Mouse (Mus musculus): Measurements from ENCODE around the gene Pou4f2.

DNA sequence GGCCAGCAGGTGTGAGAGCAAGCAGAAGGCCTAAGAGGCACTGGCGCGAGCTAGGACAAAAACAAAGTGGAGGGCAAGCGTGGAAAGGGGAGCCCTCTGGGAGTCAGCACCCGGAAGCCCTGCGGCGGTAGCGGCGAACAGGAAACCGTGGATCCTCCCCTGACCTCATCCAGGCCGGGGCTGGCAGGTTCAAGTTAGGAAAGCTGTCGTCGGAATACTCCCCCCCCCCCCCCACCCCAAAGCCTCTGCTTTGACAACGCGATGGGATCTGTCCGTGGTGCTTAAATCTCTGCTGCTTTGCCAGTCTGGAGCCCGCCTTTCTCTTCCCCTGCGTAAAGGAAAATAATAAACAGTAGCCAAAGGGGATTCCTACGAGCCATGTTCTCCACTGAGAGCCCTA, 1.7 kb upstream of the Pou4f2 start:
- TF ChIP-seq CTCF (IDR thresholded peaks at IDR 0.05; ENCODE audit: insufficient read depth, low read depth, low read length) (no peak), POLR2A (IDR thresholded peaks at IDR 0.05; ENCODE audit: insufficient read depth, low read depth, low read length) (no peak)
